Mouse (Mus musculus): ENCODE data around the gene Gm9195. TPM values are rescaled to one million over a fixed set of nuclear protein-coding genes. Genes with fewer than 3 reads are reported as not detected.

The Gm9195 gene
- polyA plus RNA-seq, 1 experiment from 2014 or later: not detected

GRCm38 (mm10) chr14:72389288-72389687, 102.3 kb downstream of the Gm9195 start:
- Histone ChIP-seq H3K27me3 (replicated peaks; ENCODE audit: control insufficient read depth, insufficient read depth, low read length) (no peaks in the 10 kb centered on the region), H3K36me3 (ENCODE audit: control insufficient read depth, insufficient read depth, low read length) (no peaks in the 10 kb centered on the region), H3K4me1 (replicated peaks; ENCODE audit: control insufficient read depth, insufficient read depth, low read length) (no peaks in the 10 kb centered on the region), H3K4me2 (no peak overlapping the region), H3K9ac (ENCODE audit: low read depth, low read length) (no peak overlapping the region), H3K9me3 (ENCODE audit: control insufficient read depth, low read length) (no peaks in the 10 kb centered on the region), H3K4me3 (ENCODE audit: low read depth, low read length) (no peak overlapping the region), H3K27ac (ENCODE audit: low read depth, low read length) (no peak overlapping the region)
- ATAC-seq (replicated peaks; ENCODE audit: low FRiP score) (no peak), DNase-seq (ENCODE audit: low spot score) (no peak)
- 87% methylated on average over 4 of the region's 4 CpGs for WGBS

- Histone ChIP-seq H3K9me3 (ENCODE audit: control insufficient read depth, low read length) (no peaks in the 10 kb centered on the region), H3K4me1 (replicated peaks; ENCODE audit: control insufficient read depth, insufficient read depth, low read length) (no peaks in the 10 kb centered on the region), H3K36me3 (ENCODE audit: control insufficient read depth, insufficient read depth, low read length) (no peaks in the 10 kb centered on the region), H3K4me2 (no peak overlapping the region), H3K9ac (ENCODE audit: low read depth, low read length) (no peak overlapping the region), H3K4me3 (ENCODE audit: low read depth, low read length) (no peak overlapping the region), H3K27me3 (replicated peaks; ENCODE audit: control insufficient read depth, insufficient read depth, low read length) (no peaks in the 10 kb centered on the region), H3K27ac (ENCODE audit: low read depth, low read length) (no peak overlapping the region)
- DNase-seq (ENCODE audit: low spot score): no peak
- ATAC-seq (replicated peaks; ENCODE audit: low FRiP score): no peak
- WGBS: 0% methylated on average over 2 of the region's 2 CpGs
Measured at GRCm38 (mm10) chr14:72377224-72377623, 114.4 kb downstream of the Gm9195 start.

Other genes with a start within 250 kb of the Gm9195 start
- 18.5 and 19.5 TPM in 2 replicates for gene Fndc3a, start 218.2 kb upstream of the Gm9195 start, polyA plus RNA-seq (2014; fragmentation: Nextera tagmentation; extraction: Ambion mirVana)